9 mouse cellular contexts compared by ENCODE assay signal in genomic region chr4:132354571-132354970, GRCm38 (mm10). TPM values are rescaled to one million over a fixed set of nuclear protein-coding genes. Genes with fewer than 3 reads are reported as not detected.
DNase-seq lines count a peak whose midpoint lies in the region; ATAC-seq and TF ChIP-seq lines count a peak whose summit lies in the region.
"Had no signal": no experiment of that assay in that cellular context is flagged by ENCODE, and none has a peak within 500 bp of the region (broad histone marks: within the 10 kb centered on the region; RNA-seq: fewer than 3 reads in every experiment).

No protein-coding gene starts in this region.

- peak; percentile 86 to 89 for DNase-seq in adrenal gland, adult (ENCODE audit: inconsistent age in 2 of 2, low spot score in 1 of 2)
- no peak for DNase-seq in kidney, postnatal 0 days (ENCODE audit: low spot score)
- no peak for DNase-seq in midbrain, embryonic 14.5 days
- DNase-seq in spleen, adult 12 weeks (ENCODE audit: low spot score): no peak
- no peak for DNase-seq in frontal cortex, postnatal 36 days (ENCODE audit: low spot score in 2 of 2)

- H3K4me2 ChIP-seq in intestine, postnatal 0 days (replicated peaks; ENCODE audit: low read depth): no peak overlapping the region
- no peak overlapping the region for H3K4me2 ChIP-seq in intestine, embryonic 16.5 days (ENCODE audit: low read depth, low read length)
- H3K4me2 ChIP-seq in kidney, postnatal 0 days (ENCODE audit: low read length): no peak overlapping the region
- H3K4me2 ChIP-seq in midbrain, embryonic 14.5 days (ENCODE audit: low read length): no peak overlapping the region

- 69% methylated on average over 4 of the region's 4 CpGs for WGBS in intestine, postnatal 0 days
- WGBS in intestine, embryonic 16.5 days: 85% methylated on average over 4 of the region's 4 CpGs
- 88% methylated on average over 4 of the region's 4 CpGs for whole genome bisulfite sequencing in kidney, postnatal 0 days
- 37% methylated on average over 4 of the region's 4 CpGs for WGBS in small intestine, adult 2 months
- WGBS in midbrain, embryonic 14.5 days: 90% methylated on average over 4 of the region's 4 CpGs

- H3K27me3 ChIP-seq in intestine, postnatal 0 days (replicated peaks; ENCODE audit: control insufficient read depth, insufficient read depth, low read length): no peaks in the 10 kb centered on the region
- H3K27me3 ChIP-seq in intestine, embryonic 16.5 days (replicated peaks; ENCODE audit: control insufficient read depth, insufficient read depth, low read length): no peaks in the 10 kb centered on the region
- no peaks in the 10 kb centered on the region for H3K27me3 ChIP-seq in kidney, postnatal 0 days (ENCODE audit: insufficient read depth, low read length)
- no peaks in the 10 kb centered on the region for H3K27me3 ChIP-seq in small intestine, adult 2 months (ENCODE audit: control insufficient read depth, insufficient read depth, low read length)
- H3K27me3 ChIP-seq in midbrain, embryonic 14.5 days (ENCODE audit: control insufficient read depth, insufficient read depth, low read length): no peaks in the 10 kb centered on the region
- H3K27me3 ChIP-seq: neural tube, embryonic 13.5 days had no signal

- no peak overlapping the region for H3K4me3 ChIP-seq in intestine, postnatal 0 days (ENCODE audit: low read depth, low read length)
- H3K4me3 ChIP-seq in intestine, embryonic 16.5 days (ENCODE audit: low read length): no peak overlapping the region
- H3K4me3 ChIP-seq in kidney, postnatal 0 days (replicated peaks; ENCODE audit: low read depth, low read length): no peak overlapping the region
- no peak overlapping the region for H3K4me3 ChIP-seq in small intestine, adult 2 months (ENCODE audit: low read depth, low read length)
- H3K4me3 ChIP-seq in midbrain, embryonic 14.5 days (replicated peaks; ENCODE audit: low read depth, low read length): no peak overlapping the region

- TF ChIP-seq CTCF in intestine, postnatal 0 days (IDR thresholded peaks at IDR 0.05; ENCODE audit: low read depth): no peak
- TF ChIP-seq CTCF in kidney, postnatal 0 days (IDR thresholded peaks at IDR 0.05; ENCODE audit: low read depth): no peak
- TF ChIP-seq CTCF in small intestine, adult 2 months (IDR thresholded peaks at IDR 0.05; ENCODE audit: extremely low read depth, insufficient read length, insufficient replicate concordance, low read depth, low read length): no peak

- ATAC-seq in intestine, postnatal 0 days: peak; percentile 39; the same call in 1 of the 2 replicates
- no peak for ATAC-seq in intestine, embryonic 16.5 days
- no peak; the same call in 1 of the 2 replicates for ATAC-seq in kidney, postnatal 0 days (replicated peaks; ENCODE audit: low FRiP score, low read depth)
- no peak for ATAC-seq in midbrain, embryonic 14.5 days (ENCODE audit: low FRiP score, low TSS enrichment)

- H3K9ac ChIP-seq in intestine, postnatal 0 days (ENCODE audit: low read depth, low read length): no peak overlapping the region
- H3K9ac ChIP-seq in intestine, embryonic 16.5 days (ENCODE audit: low read depth, low read length): no peak overlapping the region
- H3K9ac ChIP-seq in kidney, postnatal 0 days (ENCODE audit: low read depth, low read length): no peak overlapping the region
- no peak overlapping the region for H3K9ac ChIP-seq in midbrain, embryonic 14.5 days (replicated peaks; ENCODE audit: low read length)

- H3K9me3 ChIP-seq in intestine, postnatal 0 days (ENCODE audit: control insufficient read depth): no peaks in the 10 kb centered on the region
- no peaks in the 10 kb centered on the region for H3K9me3 ChIP-seq in intestine, embryonic 16.5 days (ENCODE audit: control insufficient read depth, low read length)
- H3K9me3 ChIP-seq in kidney, postnatal 0 days (replicated peaks; ENCODE audit: low read length): no peaks in the 10 kb centered on the region
- no peaks in the 10 kb centered on the region for H3K9me3 ChIP-seq in midbrain, embryonic 14.5 days (ENCODE audit: control insufficient read depth, low read length)
- H3K9me3 ChIP-seq: neural tube, embryonic 13.5 days had no signal

- H3K36me3 ChIP-seq in intestine, postnatal 0 days (ENCODE audit: control insufficient read depth, insufficient read depth): peaks cover 31% of the 10 kb centered on the region
- no peaks in the 10 kb centered on the region for H3K36me3 ChIP-seq in intestine, embryonic 16.5 days (ENCODE audit: control insufficient read depth, insufficient read depth, low read length)
- peaks cover 26% of the 10 kb centered on the region for H3K36me3 ChIP-seq in kidney, postnatal 0 days (ENCODE audit: insufficient read depth, low read length)
- peaks cover 31% of the 10 kb centered on the region for H3K36me3 ChIP-seq in small intestine, adult 2 months (ENCODE audit: control insufficient read depth, insufficient read depth, low read length)
- peaks cover 30% of the 10 kb centered on the region for H3K36me3 ChIP-seq in midbrain, embryonic 14.5 days (ENCODE audit: control insufficient read depth, insufficient read depth, low read length)

- no peak for TF ChIP-seq POLR2A in small intestine, adult 2 months (IDR thresholded peaks at IDR 0.05; ENCODE audit: low read depth, low read length)

- H3K4me1 ChIP-seq in intestine, postnatal 0 days (replicated peaks; ENCODE audit: control insufficient read depth, insufficient read depth, low read length): no peaks in the 10 kb centered on the region
- peaks cover 14% of the 10 kb centered on the region for H3K4me1 ChIP-seq in intestine, embryonic 16.5 days (ENCODE audit: control insufficient read depth, insufficient read depth, low read length)
- H3K4me1 ChIP-seq in kidney, postnatal 0 days (replicated peaks; ENCODE audit: insufficient read depth, low read length): peaks cover 6% of the 10 kb centered on the region
- H3K4me1 ChIP-seq in small intestine, adult 2 months (ENCODE audit: control insufficient read depth, insufficient read depth, insufficient read length, low read length): peaks cover 6% of the 10 kb centered on the region; the same call in 1 of the 2 replicates
- peaks cover 10% of the 10 kb centered on the region; the same call in 1 of the 2 replicates for H3K4me1 ChIP-seq in midbrain, embryonic 14.5 days (ENCODE audit: control insufficient read depth, insufficient read depth, low read length)

- H3K27ac ChIP-seq in intestine, postnatal 0 days (ENCODE audit: low read depth, low read length): no peak overlapping the region; the same call in 1 of the 2 replicates
- no peak overlapping the region for H3K27ac ChIP-seq in intestine, embryonic 16.5 days (ENCODE audit: low read length)
- 0 out of 2 replicates have a peak overlapping the region, but pooled peaks have one; percentile 95 for H3K27ac ChIP-seq in kidney, postnatal 0 days
- peak overlapping the region; percentile 84 for H3K27ac ChIP-seq in small intestine, adult 2 months (ENCODE audit: insufficient read depth, low read depth, low read length)
- no peak overlapping the region for H3K27ac ChIP-seq in midbrain, embryonic 14.5 days (replicated peaks; ENCODE audit: low read depth, low read length)

RNA-seq across cellular contexts. Expression of gene Rcc1, which starts 1.2 kb away (rescaled TPM):
- polyA plus RNA-seq in intestine, postnatal 0 days (2015; fragmentation: Nextera tagmentation; extraction: Ambion mirVana): 47.4 and 48.7 TPM in 2 replicates
- 82.2 and 90.6 TPM in 2 replicates for polyA plus RNA-seq in intestine, embryonic 16.5 days (2015; fragmentation: Nextera tagmentation; extraction: Ambion mirVana)
- polyA plus RNA-seq in kidney, postnatal 0 days (2015; fragmentation: Nextera tagmentation; extraction: Ambion mirVana): 40.0 and 45.9 TPM in 2 replicates
- polyA plus RNA-seq in small intestine, adult 2 months (2012; rRNA removed): 5.2 and 9.6 TPM in 2 replicates
- polyA plus RNA-seq in midbrain, embryonic 14.5 days (2014; fragmentation: Nextera tagmentation; extraction: Ambion mirVana): 26.4 and 28.6 TPM in 2 replicates

RNA-seq across cellular contexts. Expression of gene Trnau1ap, which starts 25.2 kb away (rescaled TPM):
- polyA plus RNA-seq in intestine, postnatal 0 days (2015; fragmentation: Nextera tagmentation; extraction: Ambion mirVana): 80.1 and 84.1 TPM in 2 replicates
- 79.6 and 81.1 TPM in 2 replicates for polyA plus RNA-seq in intestine, embryonic 16.5 days (2015; fragmentation: Nextera tagmentation; extraction: Ambion mirVana)
- polyA plus RNA-seq in kidney, postnatal 0 days (2015; fragmentation: Nextera tagmentation; extraction: Ambion mirVana): 70.3 and 72.8 TPM in 2 replicates
- 20.7 and 24.1 TPM in 2 replicates for polyA plus RNA-seq in small intestine, adult 2 months (2012; rRNA removed)
- polyA plus RNA-seq in midbrain, embryonic 14.5 days (2014; fragmentation: Nextera tagmentation; extraction: Ambion mirVana): 82.2 and 84.0 TPM in 2 replicates

RNA-seq across cellular contexts. Expression of gene Rab42, which starts 51.4 kb away (rescaled TPM):
- polyA plus RNA-seq in intestine, postnatal 0 days (2015; fragmentation: Nextera tagmentation; extraction: Ambion mirVana): 48.2 and 48.3 TPM in 2 replicates
- polyA plus RNA-seq in intestine, embryonic 16.5 days (2015; fragmentation: Nextera tagmentation; extraction: Ambion mirVana): 5.3 and 7.8 TPM in 2 replicates
- polyA plus RNA-seq in kidney, postnatal 0 days (2015; fragmentation: Nextera tagmentation; extraction: Ambion mirVana): 2.4 and 3.0 TPM in 2 replicates
- 0.70 and 0.98 TPM in 2 replicates for polyA plus RNA-seq in small intestine, adult 2 months (2012; rRNA removed)
- 1.3 TPM in 2 replicates for polyA plus RNA-seq in midbrain, embryonic 14.5 days (2014; fragmentation: Nextera tagmentation; extraction: Ambion mirVana)

Comparison
In these comparisons a context has a peak if more than half of its experiments do, and no peak if none do; other contexts are left out.
1. H3K27ac ChIP-seq: peak in kidney, postnatal 0 days (single experiment) and small intestine, adult 2 months (single experiment); none in intestine, postnatal 0 days (single experiment), intestine, embryonic 16.5 days (single experiment) and midbrain, embryonic 14.5 days (single experiment).
2. DNase-seq: peak in adrenal gland, adult (2 of 2); none in kidney, postnatal 0 days (single experiment), midbrain, embryonic 14.5 days (single experiment), spleen, adult 12 weeks (single experiment) and frontal cortex, postnatal 36 days (0 of 2).